Mouse (Mus musculus) forebrain, embryonic 13.5 days (tissue): Measurements from ENCODE around the gene Ptpn23. TPM values are rescaled to one million over a fixed set of nuclear protein-coding genes. Genes with fewer than 3 reads are reported as not detected.
"Not testable (repeated sequence)": the region's sequence is repeated elsewhere in the genome, so short reads cannot be mapped to it uniquely, and the experiment has no call there.

Experiments
- ATAC-seq: fragments of 200-750 bp; cut with Nextera tagmentation; 2 replicates; pipeline ENCODE4 v1.8.0; 2017
- H3K27ac ChIP-seq: fragments of 300-500 bp; sonication (generic); 2 replicates; pipeline ENCODE4 v1.5.1; 2015; ENCODE audit warnings: inconsistent platforms, mild to moderate bottlenecking, moderate library complexity
- H3K27me3 ChIP-seq: fragments of 300-500 bp; sonication (generic); 2 replicates; pipeline ENCODE4 v1.6.1; 2015; ENCODE audit warnings: mild to moderate bottlenecking, inconsistent platforms
- H3K36me3 ChIP-seq: fragments of 300-500 bp; sonication (generic); 2 replicates; pipeline ENCODE4 v1.6.1; 2015; ENCODE audit warnings: mild to moderate bottlenecking, inconsistent platforms; ENCODE audit not compliant: poor library complexity, severe bottlenecking
- H3K4me1 ChIP-seq: fragments of 300-500 bp; sonication (generic); 2 replicates; pipeline ENCODE4 v1.6.1; 2015; ENCODE audit warnings: inconsistent platforms
- H3K4me2 ChIP-seq: fragments of 300-500 bp; sonication (generic); 2 replicates; pipeline ENCODE4 v1.6.1; 2015; ENCODE audit warnings: inconsistent platforms, mild to moderate bottlenecking, moderate library complexity
- H3K4me3 ChIP-seq: fragments of 300-500 bp; sonication (generic); 2 replicates; pipeline ENCODE4 v1.5.1; 2015; ENCODE audit warnings: mild to moderate bottlenecking, inconsistent platforms
- H3K9ac ChIP-seq: fragments of 300-500 bp; sonication (generic); 2 replicates; pipeline ENCODE4 v1.6.1; 2015; ENCODE audit warnings: mild to moderate bottlenecking, inconsistent platforms
- H3K9me3 ChIP-seq: fragments of 300-500 bp; sonication (generic); replicated peaks from 2 replicates; pipeline ENCODE4 v1.6.1; 2016; ENCODE audit warnings: inconsistent platforms
- WGBS: fragments of 180-500 bp; shearing (Covaris S2); methylation state at CpG from one replicate; pipeline ENCODE4 v1.1.7; 2015; 5-methylcytosine and 5-hydroxymethylcytosine counted together
- polyA plus RNA-seq: library from polyadenylated mRNA; unstranded; fragments of >200 nt; fragmentation: Nextera tagmentation; extraction: Ambion mirVana; gene quantifications from 2 replicates; pipeline ENCODE4 v1.2.1, GENCODE M21; 2015

Gene Ptpn23
- polyA plus RNA-seq, 1 experiment from 2014 or later, result 18.7 TPM

GRCm38 (mm10) chr9:110410908-110411887 lies 3.2 kb upstream of the Ptpn23 start:
- Histone ChIP-seq H3K27me3 (no peaks in the 10 kb centered on the region), H3K9ac (no peak overlapping the region), H3K36me3 (no peaks in the 10 kb centered on the region), H3K4me2 (no peak overlapping the region), H3K4me1 (peaks cover 18% of the 10 kb centered on the region), H3K9me3 (no peaks in the 10 kb centered on the region), H3K4me3 (no peak overlapping the region), H3K27ac (no peak overlapping the region)
- 41% methylated on average over 6 of the region's 6 CpGs for WGBS
- no peak for ATAC-seq

- peak overlapping the region; percentile 90 for H3K9ac ChIP-seq
- 2% methylated on average over 41 of the region's 41 CpGs for WGBS
- H3K27ac ChIP-seq, result peak overlapping the region; percentile 63
- peaks cover 18% of the 10 kb centered on the region for H3K4me1 ChIP-seq
- H3K4me3 ChIP-seq, result peak overlapping the region; percentile 78
- peak overlapping the region; percentile 85 for H3K4me2 ChIP-seq
- H3K27me3 ChIP-seq, result no peaks in the 10 kb centered on the region
- peaks cover 3% of the 10 kb centered on the region; the same call in 1 of the 2 replicates for H3K36me3 ChIP-seq
- ATAC-seq, result peak; percentile 60; the same call in 1 of the 2 replicates
- no peaks in the 10 kb centered on the region for H3K9me3 ChIP-seq
Observed at GRCm38 (mm10) chr9:110407311-110408098, 508 bp downstream of the Ptpn23 start.

- not testable (repeated sequence) for H3K27me3 ChIP-seq, H3K9ac ChIP-seq, H3K4me1 ChIP-seq, ATAC-seq, H3K9me3 ChIP-seq, H3K4me2 ChIP-seq, H3K4me3 ChIP-seq, H3K27ac ChIP-seq, H3K36me3 ChIP-seq
- WGBS, result 84% methylated on average over 4 of the region's 4 CpGs
Observed at GRCm38 (mm10) chr9:110403240-110403639, 4.8 kb downstream of the Ptpn23 start.

- Histone ChIP-seq H3K27ac (no peak overlapping the region), H3K4me3 (no peak overlapping the region), H3K36me3 (peaks cover 11% of the 10 kb centered on the region), H3K4me1 (peaks cover 9% of the 10 kb centered on the region), H3K9ac (no peak overlapping the region), H3K27me3 (no peaks in the 10 kb centered on the region), H3K9me3 (no peaks in the 10 kb centered on the region), H3K4me2 (no peak overlapping the region)
- WGBS, result 91% methylated on average over 2 of the region's 2 CpGs
- no peak for ATAC-seq
Observed at GRCm38 (mm10) chr9:110402731-110403130, 5.3 kb downstream of the Ptpn23 start.

GRCm38 (mm10) chr9:110400650-110401049 lies 7.4 kb downstream of the Ptpn23 start:
- Histone ChIP-seq H3K4me2 (no peak overlapping the region), H3K27ac (no peak overlapping the region), H3K36me3 (peaks cover 25% of the 10 kb centered on the region), H3K4me3 (no peak overlapping the region), H3K27me3 (no peaks in the 10 kb centered on the region), H3K9ac (no peak overlapping the region), H3K9me3 (no peaks in the 10 kb centered on the region), H3K4me1 (no peaks in the 10 kb centered on the region)
- ATAC-seq, result no peak
- 90% methylated on average over 5 of the region's 5 CpGs for WGBS

GRCm38 (mm10) chr9:110393295-110393694 lies 14.7 kb downstream of the Ptpn23 start:
- 88% methylated on average over 4 of the region's 4 CpGs for WGBS
- H3K36me3 ChIP-seq, result peaks cover 90% of the 10 kb centered on the region
- no peaks in the 10 kb centered on the region for H3K9me3 ChIP-seq

GRCm38 (mm10) chr9:110390843-110391242 lies 17.2 kb downstream of the Ptpn23 start:
- H3K36me3 ChIP-seq, result peaks cover 97% of the 10 kb centered on the region

More at GRCm38 (mm10) chr9:110393295-110393694, 14.7 kb downstream of the Ptpn23 start:
- Histone ChIP-seq H3K4me1 (no peaks in the 10 kb centered on the region), H3K9ac (no peak overlapping the region), H3K4me2 (no peak overlapping the region), H3K27me3 (no peaks in the 10 kb centered on the region), H3K27ac (no peak overlapping the region), H3K4me3 (no peak overlapping the region)
- ATAC-seq, result no peak

GRCm38 (mm10) chr9:110388011-110388410 lies 20.0 kb downstream of the Ptpn23 start:
- no peak overlapping the region for H3K9ac ChIP-seq
- no peak overlapping the region for H3K27ac ChIP-seq
- H3K4me1 ChIP-seq, result no peaks in the 10 kb centered on the region
- 91% methylated on average over 7 of the region's 7 CpGs for WGBS
- H3K9me3 ChIP-seq, result no peaks in the 10 kb centered on the region
- no peak overlapping the region for H3K4me3 ChIP-seq
- H3K4me2 ChIP-seq, result no peak overlapping the region
- H3K36me3 ChIP-seq, result peaks cover 100% of the 10 kb centered on the region
- H3K27me3 ChIP-seq, result no peaks in the 10 kb centered on the region
- ATAC-seq, result no peak

More at GRCm38 (mm10) chr9:110390843-110391242, 17.2 kb downstream of the Ptpn23 start:
- no peak overlapping the region for H3K27ac ChIP-seq
- H3K27me3 ChIP-seq, result no peaks in the 10 kb centered on the region
- ATAC-seq, result no peak
- H3K4me3 ChIP-seq, result no peak overlapping the region
- no peak overlapping the region for H3K4me2 ChIP-seq
- WGBS, result 95% methylated on average over 3 of the region's 3 CpGs
- no peaks in the 10 kb centered on the region for H3K9me3 ChIP-seq
- H3K4me1 ChIP-seq, result no peaks in the 10 kb centered on the region
- no peak overlapping the region for H3K9ac ChIP-seq

GRCm38 (mm10) chr9:110384369-110384929 lies 23.6 kb downstream of the Ptpn23 start:
- no peaks in the 10 kb centered on the region for H3K4me1 ChIP-seq
- H3K4me3 ChIP-seq, result no peak overlapping the region
- no peak overlapping the region for H3K4me2 ChIP-seq
- H3K9me3 ChIP-seq, result no peaks in the 10 kb centered on the region
- H3K36me3 ChIP-seq, result peaks cover 98% of the 10 kb centered on the region
- ATAC-seq, result no peak
- 85% methylated on average over 7 of the region's 7 CpGs for WGBS
- H3K27ac ChIP-seq, result no peak overlapping the region
- H3K27me3 ChIP-seq, result no peaks in the 10 kb centered on the region
- H3K9ac ChIP-seq, result no peak overlapping the region

- no peaks in the 10 kb centered on the region for H3K9me3 ChIP-seq
- H3K4me1 ChIP-seq, result no peaks in the 10 kb centered on the region
- no peak overlapping the region for H3K9ac ChIP-seq
- no peaks in the 10 kb centered on the region for H3K27me3 ChIP-seq
- H3K27ac ChIP-seq, result no peak overlapping the region
- WGBS, result 86% methylated on average over 12 of the region's 12 CpGs
- H3K4me3 ChIP-seq, result no peak overlapping the region
- peak; percentile 1; the same call in 1 of the 2 replicates for ATAC-seq
- no peak overlapping the region for H3K4me2 ChIP-seq
- peaks cover 96% of the 10 kb centered on the region for H3K36me3 ChIP-seq
Observed at GRCm38 (mm10) chr9:110381292-110381691, 26.7 kb downstream of the Ptpn23 start.

- Histone ChIP-seq H3K9me3 (no peaks in the 10 kb centered on the region), H3K36me3 (peaks cover 96% of the 10 kb centered on the region), H3K9ac (no peak overlapping the region), H3K27ac (no peak overlapping the region), H3K27me3 (no peaks in the 10 kb centered on the region), H3K4me1 (no peaks in the 10 kb centered on the region), H3K4me2 (no peak overlapping the region), H3K4me3 (no peak overlapping the region)
- 0 out of 2 replicates have a peak, but pooled peaks have one; percentile 6 for ATAC-seq
- 44% methylated on average over 21 of the region's 21 CpGs for WGBS
Observed at GRCm38 (mm10) chr9:110380662-110381061, 27.4 kb downstream of the Ptpn23 start.

GRCm38 (mm10) chr9:110379361-110379760 lies 28.7 kb downstream of the Ptpn23 start:
- H3K36me3 ChIP-seq, result peaks cover 92% of the 10 kb centered on the region
- no peak overlapping the region for H3K4me3 ChIP-seq
- no peaks in the 10 kb centered on the region for H3K27me3 ChIP-seq
- ATAC-seq, result no peak
- no peak overlapping the region for H3K9ac ChIP-seq
- H3K9me3 ChIP-seq, result no peaks in the 10 kb centered on the region
- no peaks in the 10 kb centered on the region for H3K4me1 ChIP-seq
- H3K27ac ChIP-seq, result no peak overlapping the region
- WGBS, result 96% methylated on average over 8 of the region's 8 CpGs
- no peak overlapping the region for H3K4me2 ChIP-seq
